Mouse (Mus musculus) hindbrain, postnatal 0 days (tissue): ENCODE measurements around the gene Gpr183. TPM values are rescaled to one million over a fixed set of nuclear protein-coding genes. Genes with fewer than 3 reads are reported as not detected.

ENCODE experiments used
- ATAC-seq: fragments of 200-750 bp; cut with Nextera tagmentation; 2 replicates; pipeline ENCODE4 v1.8.0; 2017; ENCODE audit warnings: mild to moderate bottlenecking, moderate TSS enrichment, moderate library complexity
- DNase-seq: peaks from one replicate; pipeline ENCODE4 v3.0.0-alpha.2; 2015; ENCODE audit warnings: low spot score
- H3K27ac ChIP-seq: fragments of 300-500 bp; sonication (generic); 2 replicates; pipeline ENCODE4 v1.5.1; 2014; ENCODE audit warnings: mild to moderate bottlenecking
- H3K27me3 ChIP-seq: fragments of 300-500 bp; sonication (generic); 2 replicates; pipeline ENCODE4 v1.6.1; 2014; ENCODE audit warnings: low read length, mixed read lengths; ENCODE audit not compliant: insufficient read depth
- H3K36me3 ChIP-seq: fragments of 300-500 bp; sonication (generic); 2 replicates; pipeline ENCODE4 v1.6.1; 2014; ENCODE audit warnings: low read length, mixed read lengths; ENCODE audit not compliant: insufficient read depth
- H3K4me1 ChIP-seq: fragments of 300-500 bp; sonication (generic); 2 replicates; pipeline ENCODE4 v1.6.1; 2014; ENCODE audit warnings: antibody characterized with exemption, low read length, mixed read lengths; ENCODE audit not compliant: insufficient read depth
- H3K4me2 ChIP-seq: fragments of 300-500 bp; sonication (generic); 2 replicates; pipeline ENCODE4 v1.6.1; 2014; ENCODE audit warnings: low read depth, mild to moderate bottlenecking, low read length, moderate library complexity, mixed read lengths
- H3K4me3 ChIP-seq: fragments of 300-500 bp; sonication (generic); 2 replicates; pipeline ENCODE4 v1.5.1; 2014; ENCODE audit warnings: low read length
- H3K9ac ChIP-seq: fragments of 300-500 bp; sonication (generic); replicated peaks from 2 replicates; pipeline ENCODE4 v1.6.1; 2014; ENCODE audit warnings: mild to moderate bottlenecking, low read length, moderate library complexity, mixed read lengths
- H3K9me3 ChIP-seq: fragments of 300-500 bp; sonication (generic); 2 replicates; pipeline ENCODE4 v1.6.1; 2016; ENCODE audit warnings: low read length, mixed read lengths
- CTCF ChIP-seq: IDR thresholded peaks from 2 replicates; pipeline ENCODE4 v1.5.1; 2016; ENCODE audit warnings: antibody characterized with exemption, control low read depth, low read depth
- WGBS: fragments of 180-500 bp; shearing (Covaris S2); extraction: QIAGEN DNeasy Blood & Tissue Kit; methylation state at CpG from one replicate; pipeline ENCODE4 v1.1.7; 2014; 5-methylcytosine and 5-hydroxymethylcytosine counted together
- polyA plus RNA-seq: library from polyadenylated mRNA; unstranded; fragments of >200 nt; fragmentation: Nextera tagmentation; extraction: Ambion mirVana; gene quantifications from 2 replicates; pipeline ENCODE4 v1.2.1, GENCODE M21; 2015
- total RNA-seq: library from RNA; depleted of rRNA; stranded (reverse); fragments of >200 nt; gene quantifications from 2 replicates; pipeline ENCODE4 v1.2.3, GENCODE M21; 2014

Gpr183 gene
- total and polyA plus RNA-seq, 2 experiments from 2014 or later, result 0.56 to 1.3 TPM

- TF ChIP-seq CTCF, result no peak
- H3K36me3 ChIP-seq, result peaks cover 14% of the 10 kb centered on the region; the same call in 1 of the 2 replicates
- no peak overlapping the region for H3K4me2 ChIP-seq
- no peaks in the 10 kb centered on the region for H3K9me3 ChIP-seq
- H3K4me1 ChIP-seq, result no peaks in the 10 kb centered on the region
- ATAC-seq, result no peak
- H3K4me3 ChIP-seq, result no peak overlapping the region
- no peak for DNase-seq
- H3K27me3 ChIP-seq, result no peaks in the 10 kb centered on the region
- no peak overlapping the region for H3K9ac ChIP-seq
- no peak overlapping the region for H3K27ac ChIP-seq
- 77% methylated on average over 12 of the region's 12 CpGs for WGBS
These were observed 44.4 kb downstream of the Gpr183 start for GRCm38 (mm10) chr14:121920511-121921124.

GRCm38 (mm10) chr14:121919752-121920151 is 45.2 kb downstream of the Gpr183 start:
- Histone ChIP-seq H3K36me3 (peaks cover 14% of the 10 kb centered on the region; the same call in 1 of the 2 replicates), H3K27ac (no peak overlapping the region), H3K9ac (no peak overlapping the region), H3K27me3 (no peaks in the 10 kb centered on the region), H3K9me3 (no peaks in the 10 kb centered on the region), H3K4me3 (no peak overlapping the region), H3K4me1 (no peaks in the 10 kb centered on the region), H3K4me2 (no peak overlapping the region)
- DNase-seq (peak; percentile 63), ATAC-seq (no peak)
- WGBS, result 32% methylated on average over 3 of the region's 3 CpGs
- TF ChIP-seq CTCF, result peak; percentile 69

GRCm38 (mm10) chr14:121918266-121918665 is 46.7 kb downstream of the Gpr183 start:
- H3K9ac ChIP-seq, result no peak overlapping the region
- no peaks in the 10 kb centered on the region for H3K27me3 ChIP-seq
- no peak for TF ChIP-seq CTCF
- no peak overlapping the region for H3K4me2 ChIP-seq
- no peak for DNase-seq
- H3K9me3 ChIP-seq, result no peaks in the 10 kb centered on the region
- no peaks in the 10 kb centered on the region for H3K4me1 ChIP-seq
- no peak overlapping the region for H3K27ac ChIP-seq
- H3K4me3 ChIP-seq, result no peak overlapping the region
- ATAC-seq, result no peak
- peaks cover 14% of the 10 kb centered on the region; the same call in 1 of the 2 replicates for H3K36me3 ChIP-seq
- 56% methylated on average over 3 of the region's 3 CpGs for WGBS

- ATAC-seq, result no peak
- Histone ChIP-seq H3K4me3 (no peak overlapping the region), H3K4me2 (no peak overlapping the region), H3K4me1 (no peaks in the 10 kb centered on the region), H3K9ac (no peak overlapping the region), H3K36me3 (peaks cover 14% of the 10 kb centered on the region; the same call in 1 of the 2 replicates), H3K27me3 (no peaks in the 10 kb centered on the region), H3K27ac (no peak overlapping the region), H3K9me3 (no peaks in the 10 kb centered on the region)
- no peak for TF ChIP-seq CTCF
- WGBS, result 86% methylated on average over 6 of the region's 6 CpGs
- no peak for DNase-seq
These were observed 48.5 kb downstream of the Gpr183 start for GRCm38 (mm10) chr14:121916311-121917094.

- Histone ChIP-seq H3K27ac (no peak within 1 kb of the TSS), H3K4me2 (no peak within 1 kb of the TSS), H3K36me3 (peaks cover 14% of the 10 kb centered on the region; the same call in 1 of the 2 replicates), H3K9ac (no peak within 1 kb of the TSS), H3K27me3 (no peaks in the 10 kb centered on the region), H3K9me3 (no peaks in the 10 kb centered on the region), H3K4me3 (no peak within 1 kb of the TSS), H3K4me1 (no peaks in the 10 kb centered on the region)
- DNase-seq (no peak), ATAC-seq (no peak)
- no peak for TF ChIP-seq CTCF
- 84% methylated on average over 8 of the region's 8 CpGs for WGBS
These were observed 49.4 kb downstream of the Gpr183 start, which contains the start of gene Gpr18 for GRCm38 (mm10) chr14:121915621-121916020. Gpr18 (minus strand) TSS chr14:121915781.

GRCm38 (mm10) chr14:121915143-121915542 is 49.9 kb downstream of the Gpr183 start:
- Histone ChIP-seq H3K9ac (no peak overlapping the region), H3K27ac (no peak overlapping the region), H3K27me3 (no peaks in the 10 kb centered on the region), H3K4me2 (no peak overlapping the region), H3K36me3 (peaks cover 17% of the 10 kb centered on the region; the same call in 1 of the 2 replicates), H3K9me3 (no peaks in the 10 kb centered on the region), H3K4me3 (no peak overlapping the region), H3K4me1 (no peaks in the 10 kb centered on the region)
- no peak for TF ChIP-seq CTCF
- ATAC-seq, result no peak
- DNase-seq, result no peak
- WGBS, result 88% methylated on average over 5 of the region's 5 CpGs
